Comparison of ENCODE assay signal across 8 mouse cellular contexts in genomic region chr11:79306996-79307395, GRCm38 (mm10). TPM values are rescaled to one million over a fixed set of nuclear protein-coding genes. Genes with fewer than 3 reads are reported as not detected.
DNase-seq lines count a peak whose midpoint lies in the region; ATAC-seq and TF ChIP-seq lines count a peak whose summit lies in the region.

No protein-coding gene starts in this region.

- peak; percentile 73 for DNase-seq in layer of hippocampus, adult 9-11 months
- no peak for DNase-seq in layer of hippocampus, postnatal 25 days (ENCODE audit: extremely low spot score in 1 of 2, low spot score in 1 of 2)
- DNase-seq in adrenal gland, postnatal 10 days = peak; percentile 65
- DNase-seq in forebrain, postnatal 0 days = no peak
- DNase-seq in lung, postnatal 36 days = peak; percentile 68
- no peak for DNase-seq in cerebellum, postnatal 14 days

- H3K4me3 ChIP-seq in forebrain, postnatal 0 days (ENCODE audit: low read depth, low read length) = no peak overlapping the region
- no peak overlapping the region for H3K4me3 ChIP-seq in intestine, embryonic 16.5 days (ENCODE audit: low read length)
- H3K4me3 ChIP-seq in stomach, embryonic 16.5 days (replicated peaks; ENCODE audit: low read length) = no peak overlapping the region

- H3K9me3 ChIP-seq in forebrain, postnatal 0 days (ENCODE audit: low read length) = no peaks in the 10 kb centered on the region
- H3K9me3 ChIP-seq in intestine, embryonic 16.5 days (ENCODE audit: control insufficient read depth, low read length) = no peaks in the 10 kb centered on the region
- H3K9me3 ChIP-seq in stomach, embryonic 16.5 days (replicated peaks; ENCODE audit: control insufficient read depth, low read length) = no peaks in the 10 kb centered on the region

- WGBS in forebrain, postnatal 0 days = 9% methylated on average over 10 of the region's 10 CpGs
- WGBS in intestine, embryonic 16.5 days = 15% methylated on average over 10 of the region's 10 CpGs
- 16% methylated on average over 10 of the region's 10 CpGs for WGBS in stomach, embryonic 16.5 days

- H3K27ac ChIP-seq in forebrain, postnatal 0 days (ENCODE audit: low read depth, low read length) = peak overlapping the region; percentile 57
- H3K27ac ChIP-seq in intestine, embryonic 16.5 days (ENCODE audit: low read length) = peak overlapping the region; percentile 78
- H3K27ac ChIP-seq in stomach, embryonic 16.5 days (ENCODE audit: low read length) = peak overlapping the region; percentile 70

- no peak overlapping the region for H3K9ac ChIP-seq in forebrain, postnatal 0 days
- H3K9ac ChIP-seq in intestine, embryonic 16.5 days (ENCODE audit: low read depth, low read length) = peak overlapping the region; percentile 55
- H3K9ac ChIP-seq in stomach, embryonic 16.5 days (ENCODE audit: low read length) = no peak overlapping the region; the same call in none of the 2 replicates

- TF ChIP-seq CTCF in forebrain, postnatal 0 days (IDR thresholded peaks at IDR 0.05; ENCODE audit: low read depth) = no peak

- H3K4me2 ChIP-seq in forebrain, postnatal 0 days (ENCODE audit: low read depth) = no peak overlapping the region
- no peak overlapping the region for H3K4me2 ChIP-seq in intestine, embryonic 16.5 days (ENCODE audit: low read depth, low read length)
- no peak overlapping the region for H3K4me2 ChIP-seq in stomach, embryonic 16.5 days (ENCODE audit: low read depth, low read length)

- peaks cover 6% of the 10 kb centered on the region; the same call in 1 of the 2 replicates for H3K4me1 ChIP-seq in forebrain, postnatal 0 days (ENCODE audit: insufficient read depth)
- H3K4me1 ChIP-seq in intestine, embryonic 16.5 days (ENCODE audit: control insufficient read depth, insufficient read depth, low read length) = peaks cover 19% of the 10 kb centered on the region
- peaks cover 15% of the 10 kb centered on the region for H3K4me1 ChIP-seq in stomach, embryonic 16.5 days (ENCODE audit: control insufficient read depth, insufficient read depth, low read length)

- ATAC-seq in forebrain, postnatal 0 days = no peak
- ATAC-seq in intestine, embryonic 16.5 days = peak; percentile 51; the same call in 1 of the 2 replicates
- ATAC-seq in stomach, embryonic 16.5 days (ENCODE audit: insufficient read depth, low FRiP score) = peak; percentile 61

- H3K36me3 ChIP-seq in forebrain, postnatal 0 days (ENCODE audit: insufficient read depth) = no peaks in the 10 kb centered on the region
- H3K36me3 ChIP-seq in intestine, embryonic 16.5 days (ENCODE audit: control insufficient read depth, insufficient read depth, low read length) = no peaks in the 10 kb centered on the region
- H3K36me3 ChIP-seq in stomach, embryonic 16.5 days (ENCODE audit: control insufficient read depth, insufficient read depth, low read length) = no peaks in the 10 kb centered on the region

- no peaks in the 10 kb centered on the region for H3K27me3 ChIP-seq in forebrain, postnatal 0 days (ENCODE audit: insufficient read depth, low read length)
- no peaks in the 10 kb centered on the region for H3K27me3 ChIP-seq in intestine, embryonic 16.5 days (replicated peaks; ENCODE audit: control insufficient read depth, insufficient read depth, low read length)
- H3K27me3 ChIP-seq in stomach, embryonic 16.5 days (ENCODE audit: control insufficient read depth, insufficient read depth, low read length) = no peaks in the 10 kb centered on the region

RNA-seq across cellular contexts. Expression of gene Gm9964, which starts 10.3 kb away (rescaled TPM):
- total RNA-seq in layer of hippocampus, postnatal 25 days (2021) = under 1 TPM; 0.73 to 0.91 TPM
- not detected for total RNA-seq in adrenal gland, postnatal 10 days (2021)
- not detected in 2 replicates for total RNA-seq in forebrain, postnatal 0 days (2014; rRNA removed)
- polyA plus RNA-seq in forebrain, postnatal 0 days (2015; fragmentation: Nextera tagmentation; extraction: Ambion mirVana) = not detected in 2 replicates
- polyA plus RNA-seq in intestine, embryonic 16.5 days (2015; fragmentation: Nextera tagmentation; extraction: Ambion mirVana) = not detected in 2 replicates
- not detected in 2 replicates for polyA plus RNA-seq in stomach, embryonic 16.5 days (2015; fragmentation: Nextera tagmentation; extraction: Ambion mirVana)

RNA-seq across cellular contexts. Expression of gene Nf1, which starts 32.5 kb away (rescaled TPM):
- 100 to 1,000 TPM; 103 to 117 TPM for total RNA-seq in layer of hippocampus, postnatal 25 days (2021)
- 10 to 100 TPM; 41.3 to 62.7 TPM for total RNA-seq in adrenal gland, postnatal 10 days (2021)
- 61.1 and 72.6 TPM in 2 replicates for total RNA-seq in forebrain, postnatal 0 days (2014; rRNA removed)
- 4.3 and 5.5 TPM in 2 replicates for polyA plus RNA-seq in forebrain, postnatal 0 days (2015; fragmentation: Nextera tagmentation; extraction: Ambion mirVana)
- polyA plus RNA-seq in intestine, embryonic 16.5 days (2015; fragmentation: Nextera tagmentation; extraction: Ambion mirVana) = 3.0 and 3.7 TPM in 2 replicates
- polyA plus RNA-seq in stomach, embryonic 16.5 days (2015; fragmentation: Nextera tagmentation; extraction: Ambion mirVana) = 3.2 and 4.1 TPM in 2 replicates

RNA-seq across cellular contexts. Expression of gene Wsb1, which starts 52.5 kb away (rescaled TPM):
- total RNA-seq in layer of hippocampus, postnatal 25 days (2021) = 10 to 100 TPM; 68.1 to 92.0 TPM
- total RNA-seq in adrenal gland, postnatal 10 days (2021) = 10 to 100 TPM; 50.3 to 68.1 TPM
- 238 and 277 TPM in 2 replicates for total RNA-seq in forebrain, postnatal 0 days (2014; rRNA removed)
- 157 and 215 TPM in 2 replicates for polyA plus RNA-seq in forebrain, postnatal 0 days (2015; fragmentation: Nextera tagmentation; extraction: Ambion mirVana)
- polyA plus RNA-seq in intestine, embryonic 16.5 days (2015; fragmentation: Nextera tagmentation; extraction: Ambion mirVana) = 149 and 158 TPM in 2 replicates
- 188 and 192 TPM in 2 replicates for polyA plus RNA-seq in stomach, embryonic 16.5 days (2015; fragmentation: Nextera tagmentation; extraction: Ambion mirVana)

Comparison
In these comparisons a context has a peak if more than half of its experiments do, and no peak if none do; other contexts are left out.
1. DNase-seq: peak in layer of hippocampus, adult 9-11 months (single experiment), adrenal gland, postnatal 10 days (single experiment) and lung, postnatal 36 days (single experiment); none in layer of hippocampus, postnatal 25 days (0 of 2), forebrain, postnatal 0 days (single experiment) and cerebellum, postnatal 14 days (0 of 2).
2. Peak in every context shown above with its lines, with median percentiles within 50 percentile points of each other: H3K27ac ChIP-seq.